ENCODE assay signal across 8 mouse cellular contexts in genomic region chr14:105501792-105502632, GRCm38 (mm10).
DNase-seq lines count a peak whose midpoint lies in the region; ATAC-seq lines count a peak whose summit lies in the region.

No protein-coding gene starts in this region.

- H3K4me1 ChIP-seq in embryonic facial prominence, embryonic 15.5 days = peaks cover 29% of the 10 kb centered on the region
- peaks cover 44% of the 10 kb centered on the region for H3K4me1 ChIP-seq in kidney, embryonic 15.5 days
- peaks cover 39% of the 10 kb centered on the region for H3K4me1 ChIP-seq in neural tube, embryonic 12.5 days

- no peak overlapping the region for H3K27ac ChIP-seq in embryonic facial prominence, embryonic 15.5 days (replicated peaks)
- peak overlapping the region; percentile 33 for H3K27ac ChIP-seq in kidney, embryonic 15.5 days
- no peak overlapping the region for H3K27ac ChIP-seq in neural tube, embryonic 12.5 days

- H3K27me3 ChIP-seq in embryonic facial prominence, embryonic 15.5 days = no peaks in the 10 kb centered on the region
- H3K27me3 ChIP-seq in kidney, embryonic 15.5 days = peaks cover 9% of the 10 kb centered on the region; the same call in 1 of the 2 replicates
- H3K27me3 ChIP-seq in neural tube, embryonic 12.5 days (replicated peaks) = 0 out of 2 replicates have a peak, but pooled peaks cover 4% of the 10 kb centered on the region

- no peak overlapping the region for H3K4me3 ChIP-seq in embryonic facial prominence, embryonic 15.5 days (replicated peaks)
- peak overlapping the region; percentile 7 for H3K4me3 ChIP-seq in kidney, embryonic 15.5 days (replicated peaks)
- no peak overlapping the region for H3K4me3 ChIP-seq in neural tube, embryonic 12.5 days

- peak overlapping the region; percentile 21; the same call in 1 of the 2 replicates for H3K4me2 ChIP-seq in embryonic facial prominence, embryonic 15.5 days (replicated peaks)
- H3K4me2 ChIP-seq in kidney, embryonic 15.5 days = peak overlapping the region; percentile 51
- peak overlapping the region; percentile 49 for H3K4me2 ChIP-seq in neural tube, embryonic 12.5 days (replicated peaks)

- H3K9ac ChIP-seq in embryonic facial prominence, embryonic 15.5 days = no peak overlapping the region
- H3K9ac ChIP-seq in kidney, embryonic 15.5 days = no peak overlapping the region
- H3K9ac ChIP-seq in neural tube, embryonic 12.5 days = no peak overlapping the region

- ATAC-seq in embryonic facial prominence, embryonic 15.5 days (ENCODE audit: insufficient number of reproducible peaks, low FRiP score, low TSS enrichment, low read depth) = no peak
- ATAC-seq in kidney, embryonic 15.5 days (replicated peaks; ENCODE audit: low FRiP score) = peak; percentile 64
- peak; percentile 26; the same call in 1 of the 2 replicates for ATAC-seq in neural tube, embryonic 12.5 days (ENCODE audit: low FRiP score, low read depth)
- ATAC-seq in erythroid progenitor cell, adult 5-6 weeks (replicated peaks; ENCODE audit: low FRiP score, poor library complexity, severe bottlenecking) = no peak

- H3K9me3 ChIP-seq in embryonic facial prominence, embryonic 15.5 days (replicated peaks) = no peaks in the 10 kb centered on the region
- H3K9me3 ChIP-seq in kidney, embryonic 15.5 days (replicated peaks) = no peaks in the 10 kb centered on the region
- H3K9me3 ChIP-seq in neural tube, embryonic 12.5 days = no peaks in the 10 kb centered on the region

- 17% methylated on average over 21 of the region's 21 CpGs for WGBS in embryonic facial prominence, embryonic 15.5 days
- 5% methylated on average over 21 of the region's 21 CpGs for WGBS in kidney, embryonic 15.5 days
- 2% methylated on average over 21 of the region's 21 CpGs for WGBS in neural tube, embryonic 12.5 days

- H3K36me3 ChIP-seq in embryonic facial prominence, embryonic 15.5 days = no peaks in the 10 kb centered on the region
- H3K36me3 ChIP-seq in kidney, embryonic 15.5 days = no peaks in the 10 kb centered on the region
- no peaks in the 10 kb centered on the region for H3K36me3 ChIP-seq in neural tube, embryonic 12.5 days

- DNase-seq in lung, postnatal 10 days = peak; percentile 22
- DNase-seq in lung, postnatal 14 days = no peak
- DNase-seq in urinary bladder, postnatal 10 days (ENCODE audit: low spot score) = no peak
- no peak for DNase-seq in urinary bladder, postnatal 4 days (ENCODE audit: low spot score in 2 of 2)

Comparison
In these comparisons a context has a peak if more than half of its experiments do, and no peak if none do; other contexts are left out.
1. ATAC-seq: peak in kidney, embryonic 15.5 days (single experiment) and neural tube, embryonic 12.5 days (single experiment); none in embryonic facial prominence, embryonic 15.5 days (single experiment) and erythroid progenitor cell, adult 5-6 weeks (single experiment).
2. Peak in every context shown above with its lines, with median percentiles within 50 percentile points of each other: H3K4me2 ChIP-seq.